Mouse (Mus musculus) thymus, adult 2 months (tissue): ENCODE results near the gene Clec11a.

Source experiments
- CTCF ChIP-seq: fragments of 200-500 bp; IDR thresholded peaks from 2 replicates; pipeline ENCODE4 v1.5.1; 2012; ENCODE audit warnings: mild to moderate bottlenecking, control low read depth, low read length, moderate library complexity, borderline replicate concordance; ENCODE audit not compliant: control insufficient read depth, poor library complexity, insufficient read depth; ENCODE audit errors: extremely low read depth
- POLR2A ChIP-seq: fragments of 200-500 bp; IDR thresholded peaks from 2 replicates; pipeline ENCODE4 v1.6.1; 2012; ENCODE audit warnings: mild to moderate bottlenecking, low read length, control low read depth, moderate library complexity; ENCODE audit not compliant: control insufficient read depth, poor library complexity, insufficient read depth; ENCODE audit errors: extremely low read depth

DNA sequence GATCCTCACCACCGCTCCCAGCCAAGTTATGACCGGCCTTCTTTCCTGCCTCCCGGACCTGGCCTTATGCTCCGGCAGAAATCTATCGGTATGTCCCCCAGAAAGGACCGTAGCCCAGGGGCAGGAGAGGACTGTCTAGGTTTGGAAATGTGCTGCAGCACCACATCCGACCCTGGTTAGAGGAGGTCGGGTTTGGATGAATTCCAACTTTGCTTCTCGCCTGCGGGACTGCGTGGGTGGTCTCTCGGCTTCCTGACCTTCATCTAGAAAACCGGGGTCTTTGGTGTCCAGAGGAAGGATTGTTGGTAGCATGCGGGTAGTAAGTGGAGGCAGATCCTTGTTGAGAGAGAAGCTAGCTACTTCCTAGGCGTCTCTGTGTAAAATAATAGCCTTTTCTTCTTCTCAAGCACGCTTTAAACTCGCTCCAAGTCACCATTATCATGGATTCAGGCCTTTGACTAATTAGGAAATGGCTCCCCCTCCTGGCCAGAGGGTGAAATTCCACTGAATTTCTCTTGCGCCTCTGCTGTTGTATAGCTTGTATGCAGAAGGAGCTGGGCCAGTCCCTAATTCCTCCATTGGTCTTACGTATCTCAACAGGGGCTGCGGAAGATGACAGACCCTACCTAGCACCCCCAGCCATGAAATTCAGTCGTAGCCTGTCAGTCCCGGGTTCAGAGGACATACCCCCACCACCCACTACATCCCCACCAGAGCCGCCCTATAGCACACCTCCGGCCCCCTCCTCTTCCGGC is 44.4 kb upstream of the Clec11a start:
- TF ChIP-seq POLR2A (no peak), CTCF (no peak)
